Mouse (Mus musculus) layer of hippocampus, adult 8-10 months (tissue): ENCODE results near the gene 5730596B20Rik. TPM values are rescaled to one million over a fixed set of nuclear protein-coding genes. Genes with fewer than 3 reads are reported as not detected.

ENCODE experiments used
- DNase-seq, 2 experiments: peaks; one replicate each; pipeline ENCODE4 v3.0.0; 2022; ENCODE audit warnings: low spot score in 2 of 2
- total RNA-seq, 4 experiments: library from RNA; stranded (reverse); gene quantifications; 2 replicates each; pipeline ENCODE4 v1.2.4; 2022

5730596B20Rik gene
- total RNA-seq, 4 experiments from 2014 or later = not detected

DNA sequence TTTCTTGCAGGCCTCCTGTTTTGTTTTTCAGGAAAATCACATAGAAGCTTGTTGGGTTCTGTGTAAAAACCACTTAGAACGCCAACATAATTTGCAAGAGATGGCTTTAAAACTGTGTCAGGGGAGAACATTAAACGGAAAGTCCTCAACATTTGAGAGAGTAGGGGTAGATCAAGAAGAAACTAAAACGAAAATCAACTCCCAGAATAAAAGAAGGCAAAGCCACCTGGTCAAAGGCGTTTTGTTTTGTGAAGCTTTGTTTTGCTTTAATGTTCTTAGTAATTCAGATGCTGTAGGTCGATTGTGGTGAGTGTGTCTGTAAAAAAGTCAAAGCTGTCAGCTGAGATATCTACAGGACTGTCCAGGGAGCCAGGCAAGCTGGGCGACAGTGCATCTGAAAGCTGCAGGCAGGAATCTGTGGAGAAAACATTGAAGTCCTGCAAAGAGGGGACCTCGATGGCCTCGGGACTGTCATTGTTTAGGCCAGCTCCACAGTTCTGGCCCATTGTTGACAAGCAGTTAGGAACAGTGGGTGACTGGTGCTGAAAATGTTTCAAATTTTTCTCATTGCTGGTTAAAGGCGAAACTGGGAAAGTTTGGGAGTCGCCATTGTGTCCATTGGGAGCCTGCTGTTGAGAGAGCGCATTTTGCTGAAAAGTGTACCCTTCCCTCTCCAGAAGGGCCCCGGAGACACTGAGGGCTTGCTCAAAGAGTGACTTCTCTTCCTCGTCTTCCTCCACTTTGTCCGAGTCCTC, 14.5 kb upstream of the 5730596B20Rik start:
- no peak for DNase-seq

DNA sequence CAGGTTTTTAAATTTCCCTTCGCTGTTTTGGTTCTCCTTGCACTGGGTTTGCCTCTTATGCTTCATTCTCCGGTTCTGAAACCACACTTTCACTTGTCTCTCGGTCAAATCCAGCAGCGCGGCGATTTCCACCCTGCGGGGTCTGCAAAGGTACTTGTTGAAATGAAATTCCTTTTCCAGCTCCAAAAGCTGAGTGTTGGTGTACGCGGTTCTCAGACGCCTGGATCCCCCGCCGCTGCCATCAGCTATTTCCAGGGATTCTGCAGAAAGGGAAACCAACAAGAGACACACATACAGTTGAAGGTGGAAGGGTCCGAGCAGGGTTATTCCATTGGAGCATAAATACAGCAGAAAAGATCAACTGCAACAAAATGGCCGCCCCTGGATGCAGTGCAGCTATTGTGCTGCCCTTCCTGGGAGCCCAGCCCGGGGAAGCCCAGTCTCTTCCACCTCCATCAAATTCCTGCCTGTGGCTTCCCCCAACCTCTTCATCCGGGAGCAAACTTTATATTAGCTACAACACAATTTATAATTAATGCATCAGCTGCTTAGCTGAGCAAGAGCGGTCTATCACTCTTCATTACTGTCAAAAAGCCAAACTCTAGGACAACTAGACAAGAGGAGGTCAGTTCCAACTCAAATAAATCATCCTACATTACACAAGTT, 13.8 kb upstream of the 5730596B20Rik start:
- no peak for DNase-seq

DNA sequence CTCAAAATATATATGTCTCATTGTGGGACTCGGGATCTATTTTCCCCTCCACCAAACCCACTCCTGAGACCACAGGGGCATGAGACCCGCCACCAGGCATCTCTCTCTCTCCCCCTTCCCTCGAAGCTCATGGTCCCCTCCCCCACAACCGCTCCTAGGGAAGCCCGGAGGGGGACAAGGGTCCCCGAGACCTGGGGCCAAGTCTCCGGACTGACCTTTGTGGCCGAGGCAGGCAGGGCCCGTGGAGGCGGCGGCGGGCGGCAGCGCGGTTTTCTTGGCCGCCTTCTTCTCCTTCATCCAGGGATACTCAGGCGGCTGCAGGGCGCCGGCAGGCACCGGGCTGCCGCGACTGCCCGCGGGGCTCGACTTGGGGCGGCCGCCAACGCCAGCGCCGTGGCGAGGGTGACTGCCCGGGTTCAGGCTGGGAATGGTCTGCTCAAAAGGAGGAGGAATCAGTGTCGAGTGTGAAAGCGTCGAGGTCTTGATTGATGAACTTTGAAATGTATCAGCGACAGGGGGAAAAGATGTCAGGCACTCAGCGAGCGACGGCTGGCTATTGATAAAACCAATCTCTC, 13.2 kb upstream of the 5730596B20Rik start:
- no peak for DNase-seq

DNA sequence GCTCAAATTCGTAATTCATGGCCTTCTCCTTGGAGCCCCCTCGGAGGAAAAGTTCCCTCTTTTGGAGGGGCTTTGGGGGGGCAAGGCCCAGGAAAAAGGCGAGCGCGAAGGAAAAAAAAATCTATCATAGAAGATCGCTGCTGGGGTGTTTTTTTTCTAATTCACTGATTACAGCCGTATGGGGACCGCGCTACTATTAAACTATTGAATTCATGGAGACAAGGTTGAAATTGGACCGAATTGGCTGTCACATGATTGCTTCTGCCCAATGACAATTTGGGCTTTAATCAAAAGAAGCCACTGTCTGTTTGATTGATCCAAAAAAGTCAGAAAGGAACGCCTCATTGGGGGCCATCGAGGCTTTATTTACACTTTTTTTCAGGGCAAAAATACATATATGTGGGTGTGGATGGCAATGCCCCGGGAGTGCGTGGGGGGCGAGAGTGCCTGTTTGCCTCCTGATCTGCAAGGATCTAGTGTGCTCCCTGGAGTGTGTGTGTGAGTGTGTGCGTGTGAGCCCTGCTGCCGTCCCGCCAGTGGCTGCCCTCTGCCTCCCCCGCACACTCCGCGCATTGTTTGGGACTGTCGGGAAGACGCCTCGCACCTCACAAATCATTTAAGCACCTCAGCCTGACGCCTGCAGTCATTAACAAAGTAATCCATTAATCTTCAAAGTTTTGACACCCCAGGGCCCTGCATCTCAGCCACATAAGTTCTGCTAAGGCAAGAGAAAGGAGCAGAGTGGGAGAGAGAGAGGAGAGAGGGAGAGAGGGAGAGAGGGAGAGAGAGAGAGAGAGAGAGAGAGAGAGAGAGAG, 12.5 kb upstream of the 5730596B20Rik start, which contains the start of gene Hoxa2:
Hoxa2 (minus strand) TSS at position 206 of the 815 bp plus-strand sequence.
- DNase-seq = no peak

DNA sequence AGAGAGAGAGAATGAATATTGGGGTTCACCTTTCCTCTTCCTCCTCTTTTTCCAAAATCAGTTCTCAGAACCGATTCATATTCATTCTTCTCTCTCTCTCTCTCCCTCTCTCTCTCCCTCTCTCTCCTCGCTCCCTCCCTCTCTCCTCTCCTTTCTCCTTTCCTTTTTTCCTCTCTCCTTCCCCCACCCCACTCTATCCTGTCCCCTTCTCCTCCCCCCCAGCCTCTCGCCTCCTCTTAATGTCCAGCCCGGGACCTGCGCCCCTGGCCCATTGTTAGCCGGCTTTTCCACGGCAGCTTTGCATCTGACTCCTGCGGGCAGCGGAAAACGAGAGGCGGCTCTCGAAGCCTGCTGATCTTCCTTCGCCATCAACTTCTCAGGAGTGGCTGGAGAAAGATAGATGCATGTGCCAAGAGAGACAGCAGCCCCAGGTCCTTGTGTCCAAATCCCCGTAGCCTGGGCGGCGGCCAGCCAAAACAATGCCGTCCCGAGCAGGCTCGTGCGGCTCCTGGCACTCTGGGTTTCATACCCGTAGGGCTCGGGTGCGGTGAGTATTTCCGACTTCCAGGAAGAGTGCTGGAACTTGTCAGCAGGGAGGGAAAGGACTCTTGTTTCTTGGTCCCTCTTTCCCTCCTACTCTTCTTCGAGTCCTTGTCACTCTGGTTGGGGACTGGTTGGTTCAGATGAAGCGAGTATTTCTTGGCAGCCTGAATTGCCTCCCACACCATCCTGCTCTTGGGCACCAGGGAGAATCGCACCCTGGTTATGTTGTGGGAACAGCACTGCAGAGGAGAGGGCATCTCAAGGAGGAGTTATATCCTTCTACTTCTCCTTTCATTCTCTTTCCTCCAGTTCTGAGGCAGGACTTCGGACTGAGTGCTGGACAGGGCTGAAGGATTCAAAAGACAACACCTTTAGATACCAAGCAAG, 11.6 kb upstream of the 5730596B20Rik start:
- DNase-seq = no peak

DNA sequence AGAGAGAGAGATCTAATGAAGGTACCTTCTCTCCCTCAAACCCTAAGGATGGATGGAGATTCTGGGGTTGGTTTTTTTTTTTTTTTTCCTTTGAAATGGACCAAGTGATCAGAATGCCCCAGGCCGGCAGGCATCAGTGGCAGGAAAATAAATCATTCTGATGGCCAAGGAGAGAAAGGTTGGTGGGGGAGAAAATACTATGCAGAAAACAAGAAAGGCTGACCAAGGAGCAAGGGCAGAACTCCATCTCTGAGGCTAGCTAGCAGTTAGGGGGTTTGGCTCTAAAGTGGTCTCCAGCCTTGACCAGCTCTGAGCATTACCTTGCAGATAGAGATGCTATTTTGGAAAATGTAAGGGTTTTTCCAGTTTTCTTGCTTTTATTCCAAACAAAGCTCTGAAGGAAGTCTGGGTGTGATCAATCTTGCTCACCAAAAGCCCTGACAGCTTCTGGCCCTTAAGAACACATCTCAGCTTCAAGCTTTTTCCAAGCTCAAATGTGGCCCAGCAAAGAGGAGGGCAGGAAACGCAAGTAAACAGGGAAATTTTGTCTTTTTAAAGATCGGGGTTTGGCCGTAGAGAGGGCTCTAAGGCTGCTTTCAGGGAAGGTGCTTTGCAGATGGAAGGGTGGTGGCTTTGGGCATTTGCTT, 10.7 kb upstream of the 5730596B20Rik start:
- DNase-seq = no peak

DNA sequence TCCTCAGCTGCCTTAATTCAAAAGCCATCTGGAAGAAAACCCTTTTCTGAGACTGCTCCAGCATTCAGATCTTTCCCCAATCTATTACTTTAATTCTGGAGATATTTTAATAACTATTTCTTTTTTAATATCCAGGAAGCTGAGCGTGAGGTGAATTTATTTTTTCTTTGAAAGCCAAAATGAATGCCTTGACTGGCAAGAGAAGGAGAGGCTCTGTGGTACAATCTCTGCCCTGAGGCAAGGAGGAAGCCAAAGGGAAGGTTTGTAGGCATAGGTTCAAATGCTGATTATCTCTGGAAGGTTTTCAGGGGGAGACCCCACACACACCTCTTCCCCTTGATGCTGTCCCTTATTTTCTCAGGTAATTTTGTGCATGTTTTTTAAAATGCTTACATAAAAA, 10.1 kb upstream of the 5730596B20Rik start:
- no peak for DNase-seq

DNA sequence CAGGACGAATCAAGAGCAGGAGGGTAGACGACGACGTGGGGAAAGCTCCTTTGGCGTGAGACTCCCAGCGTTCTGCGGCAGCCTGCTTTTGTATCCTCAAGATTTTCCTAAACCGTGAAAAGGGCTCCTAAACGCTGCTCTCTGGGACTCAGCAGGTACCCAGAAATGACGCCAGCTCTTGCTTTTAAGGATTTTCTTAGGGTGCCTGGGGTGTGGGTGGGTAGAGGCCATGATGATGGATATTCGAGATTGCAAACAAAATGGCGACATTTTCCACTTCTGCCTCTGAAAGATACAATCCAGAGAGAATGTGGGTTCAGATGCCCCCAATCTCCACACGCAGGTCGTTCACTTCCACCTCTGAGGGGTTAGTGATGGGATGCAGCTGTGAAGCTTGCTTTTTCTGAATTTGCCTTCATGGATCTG, 9.5 kb upstream of the 5730596B20Rik start:
- DNase-seq = no peak

DNA sequence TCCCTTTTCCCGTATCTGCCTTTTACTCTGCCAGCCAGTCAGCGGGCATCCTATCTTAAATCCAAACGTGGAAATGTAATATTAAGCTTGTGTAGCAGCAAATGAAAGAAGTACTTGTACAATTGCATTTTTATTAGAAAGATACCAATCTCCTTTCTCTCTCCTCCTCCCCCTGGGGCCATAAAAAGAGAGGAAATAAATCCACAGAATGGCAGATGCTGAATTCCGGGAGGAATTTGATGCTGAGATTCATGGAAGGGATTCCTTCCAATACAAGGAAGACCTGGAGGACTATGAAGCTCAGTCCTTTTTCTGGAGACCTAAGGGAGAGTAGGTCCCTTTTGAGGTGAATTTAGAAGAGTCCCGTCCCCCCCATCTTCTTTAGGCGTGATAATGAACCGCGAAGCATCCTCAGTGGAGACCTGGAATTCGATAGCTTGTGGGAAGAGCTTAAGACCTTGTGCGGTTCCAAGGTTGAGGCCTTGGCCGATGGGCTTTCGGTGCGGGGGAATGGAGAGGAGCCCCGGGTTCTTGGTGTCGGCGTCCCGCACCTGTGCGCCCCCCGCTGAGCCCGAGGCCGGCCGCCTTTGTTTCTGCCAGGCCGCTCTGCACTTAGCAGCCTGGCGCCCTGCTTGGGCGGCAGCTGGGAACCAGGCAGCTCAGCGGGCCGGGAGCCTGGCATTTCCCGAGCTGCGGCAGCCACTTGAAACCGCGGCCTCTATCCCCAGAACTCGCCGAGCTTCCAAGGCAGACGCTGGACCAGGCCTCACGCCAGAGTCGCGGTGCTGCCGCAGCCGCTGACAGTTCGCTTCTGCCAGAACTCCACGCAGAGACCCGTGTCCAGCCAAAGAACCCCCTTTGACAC, 8.9 kb upstream of the 5730596B20Rik start:
- no peak for DNase-seq

DNA sequence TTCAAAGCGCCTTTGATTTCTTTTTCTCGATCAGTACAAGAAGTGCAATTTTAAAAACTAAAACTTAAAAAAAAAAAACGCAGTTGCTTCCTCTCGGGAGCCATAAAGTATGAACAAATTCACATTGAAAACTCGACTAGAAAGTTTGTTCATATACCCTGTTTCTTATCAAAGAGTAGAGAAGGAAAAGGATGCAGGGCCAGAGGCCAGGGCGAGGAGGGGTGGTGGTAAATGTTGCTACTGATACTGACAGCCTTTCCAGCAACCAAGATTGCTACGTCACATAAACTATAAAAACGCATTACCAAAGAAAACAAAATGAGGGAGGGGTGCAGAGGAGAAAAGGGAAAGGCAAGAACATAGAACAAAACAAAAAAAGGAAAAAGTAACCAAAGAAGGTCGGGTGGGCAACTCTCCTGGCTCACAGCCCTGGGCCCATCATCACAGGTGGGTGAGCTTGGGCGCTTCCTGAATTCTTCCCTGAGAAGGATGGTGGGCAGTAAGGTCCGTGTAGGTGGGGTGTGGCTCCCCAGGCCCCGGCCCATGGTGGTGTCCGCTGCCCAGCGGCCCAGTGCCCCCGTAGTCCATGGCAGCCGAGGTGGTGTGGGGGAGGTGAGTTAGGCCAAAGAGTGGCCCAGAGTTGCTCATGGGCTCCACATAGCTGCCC, 7.7 kb upstream of the 5730596B20Rik start:
- no peak for DNase-seq

DNA sequence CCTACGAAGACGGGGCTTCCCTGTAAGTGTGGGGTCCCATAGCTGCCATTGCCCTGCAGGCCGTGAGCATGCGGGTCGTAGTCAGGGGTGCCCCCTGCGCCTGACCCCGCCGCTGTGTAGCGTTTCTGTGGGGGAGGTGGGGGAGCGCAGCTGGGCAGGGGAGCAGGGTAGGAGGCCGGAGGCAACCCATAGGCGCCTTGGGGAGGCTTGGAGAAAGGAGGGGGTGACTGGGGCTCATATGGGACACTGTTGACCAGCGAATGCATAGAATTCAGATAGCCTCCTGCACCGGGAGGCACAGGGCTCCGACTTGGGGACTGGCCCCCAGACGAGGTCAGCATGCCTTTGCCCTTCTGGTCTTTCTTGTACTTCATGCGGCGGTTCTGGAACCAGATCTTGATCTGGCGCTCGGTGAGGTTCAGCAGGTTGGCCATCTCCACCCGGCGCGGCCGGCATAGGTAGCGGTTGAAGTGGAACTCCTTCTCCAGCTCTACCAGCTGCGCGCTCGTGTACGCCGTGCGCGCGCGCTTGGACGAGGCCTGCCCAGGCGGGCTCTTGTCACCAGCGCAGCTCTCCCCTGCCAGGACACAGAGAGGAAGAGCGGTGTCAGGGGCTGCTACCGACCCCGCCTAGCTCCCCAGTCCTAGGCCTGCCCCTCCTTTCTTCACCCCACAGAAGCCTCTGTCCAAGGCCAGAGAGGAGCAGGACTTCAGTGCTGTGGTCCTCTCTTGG, 7.0 kb upstream of the 5730596B20Rik start:
- no peak for DNase-seq

DNA sequence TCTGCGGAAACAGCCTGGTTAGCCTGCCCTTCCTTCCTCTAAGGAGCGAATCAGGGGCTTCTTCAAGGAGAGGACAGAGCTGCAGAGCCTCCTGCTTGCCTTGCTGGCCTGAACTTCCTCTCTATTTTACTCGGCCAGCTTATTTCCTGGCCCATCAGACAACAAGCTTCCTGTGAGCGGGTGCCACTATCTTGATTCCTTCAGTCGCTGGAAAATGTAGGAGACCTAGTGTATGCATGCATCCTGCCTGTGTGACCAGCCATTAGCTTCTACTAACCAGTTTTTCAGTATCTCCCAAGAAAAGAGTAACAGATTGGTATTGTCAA, 6.4 kb upstream of the 5730596B20Rik start:
- no peak for DNase-seq

DNA sequence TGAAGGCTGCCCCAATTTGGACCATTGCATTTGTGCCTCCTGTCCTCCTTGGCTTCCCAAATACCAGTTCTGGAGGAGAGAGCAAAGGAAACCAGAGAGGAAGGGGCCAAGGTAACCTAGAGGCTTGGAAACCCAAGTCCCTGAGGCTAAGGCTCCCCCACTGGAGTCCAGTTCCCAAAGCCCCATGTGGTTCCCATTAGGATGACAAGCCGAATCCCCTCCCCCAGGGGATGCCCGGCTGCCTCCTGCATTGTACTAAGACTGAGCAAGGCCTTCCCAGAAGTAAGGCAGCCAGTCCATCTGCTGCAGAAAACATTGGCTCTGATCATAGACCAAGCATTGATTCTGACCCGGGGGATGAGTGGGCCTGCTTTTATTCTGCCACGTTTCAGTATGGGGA, 6.0 kb upstream of the 5730596B20Rik start:
- DNase-seq = no peak

DNA sequence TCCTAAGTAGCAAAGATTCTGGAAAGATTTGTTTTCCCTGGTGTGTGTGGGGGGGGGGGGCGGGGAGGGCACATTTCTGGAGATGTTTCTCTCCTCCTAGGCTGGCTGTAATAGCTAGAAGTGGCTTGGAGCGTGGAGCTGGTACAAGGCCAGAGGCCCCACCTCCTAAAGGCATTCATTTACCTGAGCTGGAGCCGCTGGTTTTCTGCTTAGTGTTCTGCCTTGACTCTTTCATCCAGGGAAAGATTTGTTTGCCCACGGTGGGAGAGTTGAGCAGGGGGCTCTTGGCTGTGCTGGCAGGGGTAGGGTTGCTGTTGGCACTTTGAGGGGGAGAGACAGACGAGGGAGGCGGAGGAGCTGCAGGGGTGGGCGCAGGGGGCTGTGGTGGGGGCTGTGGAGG, 5.4 kb upstream of the 5730596B20Rik start:
- DNase-seq = no peak

DNA sequence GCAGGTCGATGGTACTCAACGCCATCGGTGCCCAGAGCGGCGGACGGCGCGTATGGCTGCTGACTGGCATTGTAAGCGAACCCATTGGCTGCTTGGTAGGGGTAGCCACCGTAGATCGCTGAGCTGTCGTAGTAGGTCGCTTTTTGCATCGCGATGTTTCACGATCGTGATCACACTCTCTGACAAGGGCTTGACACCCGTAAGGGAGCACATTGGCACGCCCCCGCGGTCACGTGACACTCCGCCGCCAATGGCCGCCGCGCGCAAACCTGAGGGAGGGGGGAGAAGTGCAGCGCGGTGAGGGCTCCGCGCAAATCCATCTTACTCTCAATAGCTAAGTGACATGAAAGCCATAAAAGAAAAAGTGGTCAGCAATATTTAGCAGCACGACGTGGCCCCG, 4.8 kb upstream of the 5730596B20Rik start:
- DNase-seq = no peak

DNA sequence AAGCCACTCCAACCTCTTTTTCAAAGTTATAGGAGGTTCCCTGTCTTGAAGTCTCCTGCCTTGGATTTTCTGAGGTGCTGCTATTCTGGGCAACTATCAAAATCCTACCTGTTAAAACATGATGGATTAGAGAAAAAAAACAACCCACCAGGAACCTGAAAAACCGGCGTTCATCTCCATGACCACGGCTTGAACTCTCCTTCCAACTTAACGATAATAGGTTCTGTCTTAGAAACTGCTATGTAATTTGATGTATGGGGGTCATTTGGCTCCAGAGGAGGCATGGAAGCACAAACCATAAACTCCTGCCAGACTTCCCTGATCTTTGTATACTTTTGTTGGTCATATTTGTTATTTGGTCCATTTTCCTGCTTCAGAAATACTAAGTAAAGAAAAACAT, 3.6 kb upstream of the 5730596B20Rik start:
- no peak for DNase-seq

DNA sequence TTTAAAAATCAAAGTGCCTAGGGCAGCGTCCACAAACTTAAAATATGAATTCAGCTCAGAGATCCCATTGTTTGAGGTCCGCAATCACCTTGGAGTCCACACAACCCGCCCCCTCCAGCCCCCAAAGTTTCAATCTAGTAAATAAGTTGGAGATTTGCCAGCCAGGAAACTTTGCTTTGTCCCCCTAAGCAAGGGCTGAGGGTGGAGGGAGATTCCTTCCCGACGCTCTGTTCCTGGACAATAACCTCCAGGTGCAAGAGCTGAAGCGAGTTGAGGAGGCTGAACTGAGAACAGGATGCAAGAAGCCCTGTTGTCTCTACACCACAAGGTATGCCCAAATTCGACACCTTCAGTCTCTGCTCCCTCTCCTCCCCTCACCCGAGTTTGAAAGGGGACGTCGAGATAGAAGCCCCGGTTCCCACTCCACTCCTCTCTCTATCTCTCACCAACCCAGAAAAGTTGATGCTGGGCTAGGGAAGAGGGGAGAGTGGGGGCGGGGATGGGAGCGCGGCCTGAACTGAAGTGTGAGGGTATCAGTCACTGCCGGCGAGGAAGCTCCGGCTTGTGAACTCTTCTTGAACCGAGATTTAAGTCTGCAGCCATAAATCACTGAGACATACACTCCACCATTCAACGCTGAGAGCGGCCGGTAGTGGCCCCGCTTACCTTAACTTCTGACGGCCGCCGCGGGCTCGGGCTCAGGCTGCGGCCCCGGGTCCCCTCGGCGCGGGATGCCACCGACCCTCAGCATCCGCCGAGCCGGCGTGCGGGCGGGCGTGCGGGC, 2.1 kb upstream of the 5730596B20Rik start:
- no peak for DNase-seq
